Mouse (Mus musculus) heart, embryonic 16.5 days (tissue): Measurements from ENCODE around the gene Osgepl1. TPM values are rescaled to one million over a fixed set of nuclear protein-coding genes. Genes with fewer than 3 reads are reported as not detected.
"Not testable (repeated sequence)": the region's sequence is repeated elsewhere in the genome, so short reads cannot be mapped to it uniquely, and the experiment has no call there.

Experiments
- ATAC-seq: fragments of 200-750 bp; cut with Nextera tagmentation; replicated peaks from 2 replicates; pipeline ENCODE4 v1.8.0; 2017; ENCODE audit warnings: moderate number of reproducible peaks; ENCODE audit not compliant: insufficient read depth, low FRiP score; ENCODE audit errors: extremely low read depth
- H3K27ac ChIP-seq: fragments of 300-500 bp; sonication (generic); 2 replicates; pipeline ENCODE4 v1.5.1; 2014; ENCODE audit warnings: mild to moderate bottlenecking, low read length, control low read depth, moderate library complexity
- H3K27me3 ChIP-seq: fragments of 300-500 bp; sonication (generic); 2 replicates; pipeline ENCODE4 v1.6.1; 2014; ENCODE audit warnings: low read length, mixed read lengths; ENCODE audit not compliant: control insufficient read depth, insufficient read depth
- H3K36me3 ChIP-seq: fragments of 300-500 bp; sonication (generic); 2 replicates; pipeline ENCODE4 v1.6.1; 2014; ENCODE audit not compliant: control insufficient read depth, insufficient read depth
- H3K4me1 ChIP-seq: fragments of 300-500 bp; sonication (generic); 2 replicates; pipeline ENCODE4 v1.6.1; 2014; ENCODE audit warnings: low read length, mixed read lengths; ENCODE audit not compliant: control insufficient read depth, insufficient read depth
- H3K4me2 ChIP-seq: fragments of 300-500 bp; sonication (generic); 2 replicates; pipeline ENCODE4 v1.6.1; 2014; ENCODE audit warnings: low read depth, mild to moderate bottlenecking, control low read depth, low read length
- H3K4me3 ChIP-seq: fragments of 300-500 bp; sonication (generic); 2 replicates; pipeline ENCODE4 v1.5.1; 2014; ENCODE audit warnings: mild to moderate bottlenecking, control low read depth, low read length
- H3K9ac ChIP-seq: fragments of 300-500 bp; sonication (generic); 2 replicates; pipeline ENCODE4 v1.6.1; 2014; ENCODE audit warnings: low read length, control low read depth
- H3K9me3 ChIP-seq: fragments of 300-500 bp; sonication (generic); replicated peaks from 2 replicates; pipeline ENCODE4 v1.6.1; 2016; ENCODE audit warnings: low read length; ENCODE audit not compliant: control insufficient read depth
- WGBS: fragments of 180-500 bp; shearing (Covaris S2); extraction: QIAGEN DNeasy Blood & Tissue Kit; methylation state at CpG from one replicate; pipeline ENCODE4 v1.1.7; 2014; 5-methylcytosine and 5-hydroxymethylcytosine counted together
- polyA plus RNA-seq: library from polyadenylated mRNA; unstranded; fragments of >200 nt; fragmentation: Nextera tagmentation; extraction: Ambion mirVana; gene quantifications from 2 replicates; pipeline ENCODE4 v1.2.1, GENCODE M21; 2015

Gene Osgepl1
- polyA plus RNA-seq, 1 experiment from 2014 or later = 29.2 TPM

- no peak overlapping the region for H3K9ac ChIP-seq
- H3K27ac ChIP-seq = no peak overlapping the region
- H3K4me2 ChIP-seq = no peak overlapping the region
- no peaks in the 10 kb centered on the region for H3K9me3 ChIP-seq
- peaks cover 20% of the 10 kb centered on the region for H3K36me3 ChIP-seq
- no peak overlapping the region for H3K4me3 ChIP-seq
- no peak for ATAC-seq
- H3K27me3 ChIP-seq = no peaks in the 10 kb centered on the region
- WGBS = 89% methylated on average over 5 of the region's 5 CpGs
- no peaks in the 10 kb centered on the region for H3K4me1 ChIP-seq
These were observed 9.8 kb downstream of the Osgepl1 start for GRCm38 (mm10) chr1:53323254-53323653.

GRCm38 (mm10) chr1:53324277-53324676, 10.9 kb downstream of the Osgepl1 start:
- no peak overlapping the region for H3K4me2 ChIP-seq
- 92% methylated on average over 1 of the region's 1 CpGs for WGBS
- no peak overlapping the region for H3K27ac ChIP-seq
- H3K9me3 ChIP-seq = no peaks in the 10 kb centered on the region
- ATAC-seq = no peak
- H3K27me3 ChIP-seq = no peaks in the 10 kb centered on the region
- no peak overlapping the region for H3K9ac ChIP-seq
- H3K4me3 ChIP-seq = no peak overlapping the region
- H3K36me3 ChIP-seq = peaks cover 16% of the 10 kb centered on the region
- H3K4me1 ChIP-seq = no peaks in the 10 kb centered on the region

- Histone ChIP-seq H3K4me1 (no peaks in the 10 kb centered on the region), H3K4me3 (no peak overlapping the region), H3K9ac (no peak overlapping the region), H3K27ac (no peak overlapping the region), H3K4me2 (no peak overlapping the region), H3K27me3 (no peaks in the 10 kb centered on the region), H3K9me3 (no peaks in the 10 kb centered on the region), H3K36me3 (peaks cover 16% of the 10 kb centered on the region)
- 82% methylated on average over 5 of the region's 5 CpGs for WGBS
- no peak for ATAC-seq
These were observed 11.5 kb downstream of the Osgepl1 start for GRCm38 (mm10) chr1:53324827-53325494.

GRCm38 (mm10) chr1:53333527-53333926, 20.1 kb downstream of the Osgepl1 start:
- 44% methylated on average over 5 of the region's 5 CpGs for WGBS
- not testable (repeated sequence) for H3K4me1 ChIP-seq, H3K4me3 ChIP-seq, H3K27ac ChIP-seq, H3K36me3 ChIP-seq, ATAC-seq, H3K9me3 ChIP-seq, H3K9ac ChIP-seq, H3K4me2 ChIP-seq, H3K27me3 ChIP-seq

GRCm38 (mm10) chr1:53335465-53335864, 22.0 kb downstream of the Osgepl1 start:
- Histone ChIP-seq H3K27me3 (no peaks in the 10 kb centered on the region), H3K9me3 (no peaks in the 10 kb centered on the region), H3K4me1 (no peaks in the 10 kb centered on the region), H3K4me2 (no peak overlapping the region), H3K9ac (no peak overlapping the region), H3K36me3 (no peaks in the 10 kb centered on the region), H3K4me3 (no peak overlapping the region), H3K27ac (no peak overlapping the region)
- no peak for ATAC-seq

GRCm38 (mm10) chr1:53337403-53337802, 24.0 kb downstream of the Osgepl1 start:
- not testable (repeated sequence) for H3K27me3 ChIP-seq, H3K4me2 ChIP-seq, H3K9ac ChIP-seq, H3K4me1 ChIP-seq, H3K4me3 ChIP-seq, H3K9me3 ChIP-seq, ATAC-seq, H3K27ac ChIP-seq
- 60% methylated on average over 2 of the region's 2 CpGs for WGBS
- H3K36me3 ChIP-seq = peaks cover 12% of the 10 kb centered on the region

GRCm38 (mm10) chr1:53341071-53341470, 27.6 kb downstream of the Osgepl1 start:
- Histone ChIP-seq H3K4me2 (no peak overlapping the region), H3K9me3 (peaks cover 4% of the 10 kb centered on the region), H3K9ac (no peak overlapping the region), H3K27me3 (no peaks in the 10 kb centered on the region), H3K36me3 (peaks cover 35% of the 10 kb centered on the region), H3K4me3 (no peak overlapping the region), H3K27ac (no peak overlapping the region), H3K4me1 (no peaks in the 10 kb centered on the region)
- ATAC-seq = no peak
- 95% methylated on average over 2 of the region's 2 CpGs for WGBS

- peak within 1 kb of the TSS; percentile 97 for H3K4me3 ChIP-seq
- peak; percentile 100 for ATAC-seq
- peak within 1 kb of the TSS; percentile 95 for H3K9ac ChIP-seq
- H3K27me3 ChIP-seq = no peaks in the 10 kb centered on the region
- peaks cover 6% of the 10 kb centered on the region for H3K4me1 ChIP-seq
- peaks cover 11% of the 10 kb centered on the region for H3K36me3 ChIP-seq
- H3K9me3 ChIP-seq = no peaks in the 10 kb centered on the region
- H3K4me2 ChIP-seq = peak within 1 kb of the TSS; percentile 71
- WGBS = 1% methylated on average over 44 of the region's 44 CpGs
- peak within 1 kb of the TSS; percentile 88 for H3K27ac ChIP-seq
These were observed 39.2 kb downstream of the Osgepl1 start, which contains the start of the genes Asdurf, Gm28551 and Asnsd1 for GRCm38 (mm10) chr1:53352327-53353261. Gene Asdurf (minus strand): TSS chr1:53352619. Gene Gm28551 (minus strand): TSS chr1:53352667. Gene Asnsd1 (minus strand): TSS chr1:53352752.

- H3K4me2 ChIP-seq = no peak overlapping the region
- H3K4me1 ChIP-seq = no peaks in the 10 kb centered on the region
These were observed 45.6 kb downstream of the Osgepl1 start for GRCm38 (mm10) chr1:53358988-53359387.

More at GRCm38 (mm10) chr1:53358988-53359387, 45.6 kb downstream of the Osgepl1 start:
- Histone ChIP-seq H3K36me3 (no peaks in the 10 kb centered on the region), H3K27me3 (no peaks in the 10 kb centered on the region), H3K9ac (no peak overlapping the region), H3K9me3 (no peaks in the 10 kb centered on the region), H3K4me3 (no peak overlapping the region), H3K27ac (no peak overlapping the region)
- ATAC-seq = no peak
